Mouse (Mus musculus): ENCODE results near the gene Psmc4.

DNA sequence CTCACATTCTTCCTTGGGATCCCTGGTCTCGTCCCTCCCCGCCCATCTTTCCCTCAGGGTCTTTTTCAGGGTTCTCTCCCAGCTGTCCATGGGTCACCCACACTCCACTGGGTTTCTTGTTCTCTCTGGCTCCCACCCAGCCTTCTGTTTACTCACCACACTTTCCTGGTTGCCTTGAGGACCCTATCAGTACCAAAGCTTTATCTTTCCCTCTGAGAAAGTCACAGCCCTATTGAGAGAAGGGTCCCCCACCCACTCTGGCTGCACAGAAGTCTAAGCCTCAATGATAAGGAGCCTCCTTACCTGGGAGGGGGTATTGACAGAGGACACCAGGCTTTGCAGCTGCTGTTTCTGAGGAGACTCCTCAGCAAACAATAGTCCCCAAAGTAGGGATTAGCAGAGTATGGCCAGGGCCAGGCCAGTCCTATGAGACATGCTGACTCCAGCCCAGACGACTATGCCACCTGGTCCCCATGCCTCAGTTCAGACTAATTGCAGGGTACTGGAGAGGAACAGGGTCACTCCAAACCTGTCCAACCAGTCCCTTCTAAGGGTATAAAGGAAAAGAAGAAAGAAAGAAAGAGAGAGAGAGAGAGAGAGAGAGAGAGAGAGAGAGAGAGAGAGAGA, 19.8 kb upstream of the Psmc4 start:
- no peak for TF ChIP-seq CTCF (IDR thresholded peaks at IDR 0.05; ENCODE audit: low read depth, low read length)
- no peak for TF ChIP-seq POLR2A (IDR thresholded peaks at IDR 0.05; ENCODE audit: borderline replicate concordance, low read depth, low read length)
